8 mouse cellular contexts compared by ENCODE assay signal in the genomic region with DNA sequence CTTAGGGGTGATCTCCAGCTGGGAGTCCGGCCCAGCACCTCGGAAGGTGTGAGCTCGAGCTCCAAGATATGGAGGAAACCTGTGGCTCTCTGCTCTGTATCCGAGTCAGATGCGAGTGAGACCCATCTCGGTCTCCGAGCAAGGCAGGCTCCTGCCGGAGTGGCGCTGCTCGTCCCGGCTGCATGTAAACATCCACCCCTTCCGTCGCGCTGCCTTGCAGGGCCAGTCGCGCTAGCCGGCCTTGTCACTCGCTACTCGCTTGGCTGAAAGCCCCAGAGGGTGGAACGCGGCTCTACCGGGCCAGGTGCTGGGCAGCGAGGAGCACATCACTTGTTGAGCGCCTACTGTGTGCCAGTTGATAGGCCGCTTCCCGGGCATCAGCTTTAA. TPM values are rescaled to one million over a fixed set of nuclear protein-coding genes. Genes with fewer than 3 reads are reported as not detected.
DNase-seq lines count a peak whose midpoint lies in the region; ATAC-seq and TF ChIP-seq lines count a peak whose summit lies in the region.

No protein-coding gene starts in this region.

- H3K4me3 ChIP-seq in forebrain, embryonic 15.5 days, result peak overlapping the region; percentile 82
- H3K4me3 ChIP-seq in layer of hippocampus, adult 2 months, result peak overlapping the region; percentile 90
- peak overlapping the region; percentile 87 for H3K4me3 ChIP-seq in lung, embryonic 15.5 days
- peak overlapping the region; percentile 79 for H3K4me3 ChIP-seq in olfactory bulb, adult 2 months (ENCODE audit: insufficient read depth, low read depth, low read length)

- intact Hi-C loops in heart, postnatal 25 days (cut with DNase I), result loop anchor here (2.0 to 10.0 kb wide), 7 partner anchors 155 to 1217 kb away; no protein-coding TSS in a partner anchor

- peak; percentile 57 for TF ChIP-seq CTCF in layer of hippocampus, adult 2 months (conservative IDR thresholded peaks at IDR 0.05)
- TF ChIP-seq CTCF in olfactory bulb, adult 2 months (IDR thresholded peaks at IDR 0.05; ENCODE audit: insufficient read depth, low read depth, low read length), result no peak

- ATAC-seq in cerebellum, adult (ENCODE audit: insufficient number of reproducible peaks, low FRiP score, low TSS enrichment), result peak; percentile 54
- peak; percentile 69 for ATAC-seq in forebrain, embryonic 15.5 days (replicated peaks)
- peak; percentile 33; the same call in 1 of the 2 replicates for ATAC-seq in lung, embryonic 15.5 days (ENCODE audit: borderline replicate concordance, extremely low read depth, low FRiP score, low TSS enrichment)

- peak; percentile 1 to 14 for DNase-seq in CD8-positive naive resting alpha-beta T cell, adult 2 months (ENCODE audit: low read depth in 2 of 2, low spot score in 2 of 2)
- peak; percentile 69 for DNase-seq in heart, postnatal 25 days (ENCODE audit: low spot score)
- DNase-seq in layer of hippocampus, adult 2 months (ENCODE audit: low spot score in 2 of 2), result peak in 1 of 2 experiments; percentile 53
- peak; percentile 77 for DNase-seq in testis, postnatal 14 days (ENCODE audit: low spot score)

- H3K9me3 ChIP-seq in forebrain, embryonic 15.5 days, result no peaks in the 10 kb centered on the region
- H3K9me3 ChIP-seq in lung, embryonic 15.5 days, result no peaks in the 10 kb centered on the region

- no peaks in the 10 kb centered on the region for H3K27me3 ChIP-seq in forebrain, embryonic 15.5 days
- H3K27me3 ChIP-seq in lung, embryonic 15.5 days, result no peaks in the 10 kb centered on the region

- no peaks in the 10 kb centered on the region for H3K36me3 ChIP-seq in forebrain, embryonic 15.5 days
- peaks cover 7% of the 10 kb centered on the region for H3K36me3 ChIP-seq in lung, embryonic 15.5 days

- 0% methylated on average over 26 of the region's 26 CpGs for WGBS in forebrain, embryonic 15.5 days
- WGBS in lung, embryonic 15.5 days, result under 1% methylated on average over 26 of the region's 26 CpGs
- WGBS in olfactory bulb, adult 2 months, result under 1% methylated on average over 26 of the region's 26 CpGs

- peaks cover 46% of the 10 kb centered on the region for H3K4me1 ChIP-seq in forebrain, embryonic 15.5 days
- H3K4me1 ChIP-seq in lung, embryonic 15.5 days, result peaks cover 17% of the 10 kb centered on the region
- H3K4me1 ChIP-seq in olfactory bulb, adult 2 months (ENCODE audit: control insufficient read depth, insufficient read depth, low read length), result peaks cover 8% of the 10 kb centered on the region

- peak overlapping the region; percentile 79 for H3K9ac ChIP-seq in forebrain, embryonic 15.5 days (replicated peaks)
- peak overlapping the region; percentile 94 for H3K9ac ChIP-seq in lung, embryonic 15.5 days

- no peak for TF ChIP-seq POLR2A in olfactory bulb, adult 2 months (IDR thresholded peaks at IDR 0.05; ENCODE audit: insufficient read depth, low read depth, low read length)

- peak overlapping the region; percentile 92 for H3K27ac ChIP-seq in forebrain, embryonic 15.5 days (replicated peaks)
- H3K27ac ChIP-seq in layer of hippocampus, adult 2 months, result peak overlapping the region; percentile 93
- H3K27ac ChIP-seq in lung, embryonic 15.5 days, result peak overlapping the region; percentile 94
- 0 out of 2 replicates have a peak overlapping the region, but pooled peaks have one; percentile 16 for H3K27ac ChIP-seq in olfactory bulb, adult 2 months (ENCODE audit: insufficient read depth, low read depth, low read length)

- peak overlapping the region; percentile 76 for H3K4me2 ChIP-seq in forebrain, embryonic 15.5 days (replicated peaks)
- peak overlapping the region; percentile 73 for H3K4me2 ChIP-seq in lung, embryonic 15.5 days

RNA-seq across cellular contexts. Expression of a gene that starts 1.0 kb away (rescaled TPM):
- 74.4 and 75.6 TPM in 2 replicates for polyA plus RNA-seq in forebrain, embryonic 15.5 days (2015; fragmentation: Nextera tagmentation; extraction: Ambion mirVana)
- total RNA-seq in heart, postnatal 25 days (2021), result 10 to 100 TPM; 71.9 to 74.8 TPM
- 100 to 1,000 TPM; 197 to 198 TPM for total RNA-seq in layer of hippocampus, adult 2 months (2021)
- polyA plus RNA-seq in lung, embryonic 15.5 days (2015; fragmentation: Nextera tagmentation; extraction: Ambion mirVana), result 78.4 and 85.4 TPM in 2 replicates
- not detected in 2 replicates for polyA plus RNA-seq in olfactory bulb, adult 2 months (2012; ENCODE audit: insufficient read depth, insufficient read length, low replicate concordance, missing spikeins)

RNA-seq across cellular contexts. Expression of a gene that starts 48.5 kb away (rescaled TPM):
- polyA plus RNA-seq in forebrain, embryonic 15.5 days (2015; fragmentation: Nextera tagmentation; extraction: Ambion mirVana), result 11.2 and 11.5 TPM in 2 replicates
- total RNA-seq in heart, postnatal 25 days (2021), result 10 to 100 TPM; 79.5 to 80.2 TPM
- total RNA-seq in layer of hippocampus, adult 2 months (2021), result 10 to 100 TPM; 16.6 to 18.0 TPM
- polyA plus RNA-seq in lung, embryonic 15.5 days (2015; fragmentation: Nextera tagmentation; extraction: Ambion mirVana), result 1.7 and 2.4 TPM in 2 replicates
- not detected in 2 replicates for polyA plus RNA-seq in olfactory bulb, adult 2 months (2012; ENCODE audit: insufficient read depth, insufficient read length, low replicate concordance, missing spikeins)

Comparison
In these comparisons a context has a peak if more than half of its experiments do, and no peak if none do; other contexts are left out.
1. H3K27ac ChIP-seq: peak in every context shown above with its lines; median percentile 94 in lung, embryonic 15.5 days; 93 in layer of hippocampus, adult 2 months; 92 in forebrain, embryonic 15.5 days; 16 in olfactory bulb, adult 2 months.